Mouse (Mus musculus) midbrain, embryonic 10.5 days (tissue): ENCODE data around the gene Ugt1a7c. TPM values are rescaled to one million over a fixed set of nuclear protein-coding genes. Genes with fewer than 3 reads are reported as not detected.
"Not testable (repeated sequence)": the region's sequence is repeated elsewhere in the genome, so short reads cannot be mapped to it uniquely, and the experiment has no call there.

Experiments used
- DNase-seq: peaks from one replicate; pipeline ENCODE4 v3.0.0-alpha.2; 2017; ENCODE audit warnings: low spot score
- H3K27ac ChIP-seq: fragments of 300-500 bp; sonication (generic); replicated peaks from 2 replicates; pipeline ENCODE4 v1.5.1; 2016; ENCODE audit warnings: mild to moderate bottlenecking
- H3K27me3 ChIP-seq: fragments of 300-500 bp; sonication (generic); 2 replicates; pipeline ENCODE4 v1.6.1; 2016; ENCODE audit warnings: low read depth, mild to moderate bottlenecking; ENCODE audit not compliant: poor library complexity, severe bottlenecking
- H3K36me3 ChIP-seq: fragments of 300-500 bp; sonication (generic); 2 replicates; pipeline ENCODE4 v1.6.1; 2016; ENCODE audit warnings: mild to moderate bottlenecking, moderate library complexity
- H3K4me1 ChIP-seq: fragments of 300-500 bp; sonication (generic); 2 replicates; pipeline ENCODE4 v1.6.1; 2016
- H3K4me3 ChIP-seq: fragments of 300-500 bp; sonication (generic); 2 replicates; pipeline ENCODE4 v1.5.1; 2016; ENCODE audit warnings: mild to moderate bottlenecking, moderate library complexity
- H3K9me3 ChIP-seq: fragments of 300-500 bp; sonication (generic); replicated peaks from 2 replicates; pipeline ENCODE4 v1.6.1; 2016; ENCODE audit warnings: mild to moderate bottlenecking
- WGBS: fragments of 180-500 bp; shearing (Covaris S2); methylation state at CpG from one replicate; pipeline ENCODE4 v1.1.7; 2016; 5-methylcytosine and 5-hydroxymethylcytosine counted together
- polyA plus RNA-seq: library from polyadenylated mRNA; unstranded; fragments of >200 nt; fragmentation: Nextera tagmentation; extraction: Ambion mirVana; gene quantifications from 2 replicates; pipeline ENCODE4 v1.2.1, GENCODE M21; 2016

Ugt1a7c gene
- polyA plus RNA-seq, 1 experiment from 2014 or later = 0.56 TPM

GRCm38 (mm10) chr1:88213061-88213460, 118.2 kb downstream of the Ugt1a7c start:
- H3K27ac ChIP-seq = no peak overlapping the region
- no peaks in the 10 kb centered on the region for H3K27me3 ChIP-seq
- H3K4me3 ChIP-seq = no peak overlapping the region
- peaks cover 3% of the 10 kb centered on the region for H3K9me3 ChIP-seq
- H3K4me1 ChIP-seq = no peaks in the 10 kb centered on the region
- 81% methylated on average over 1 of the region's 1 CpGs for WGBS
- DNase-seq = no peak
- H3K36me3 ChIP-seq = no peaks in the 10 kb centered on the region

- Histone ChIP-seq H3K4me3 (no peak overlapping the region), H3K9me3 (peaks cover 3% of the 10 kb centered on the region), H3K27ac (no peak overlapping the region), H3K36me3 (no peaks in the 10 kb centered on the region), H3K4me1 (no peaks in the 10 kb centered on the region), H3K27me3 (no peaks in the 10 kb centered on the region)
- WGBS = 84% methylated on average over 2 of the region's 2 CpGs
- DNase-seq = peak; percentile 21
These were observed 119.1 kb downstream of the Ugt1a7c start for GRCm38 (mm10) chr1:88213766-88214461.

DNA sequence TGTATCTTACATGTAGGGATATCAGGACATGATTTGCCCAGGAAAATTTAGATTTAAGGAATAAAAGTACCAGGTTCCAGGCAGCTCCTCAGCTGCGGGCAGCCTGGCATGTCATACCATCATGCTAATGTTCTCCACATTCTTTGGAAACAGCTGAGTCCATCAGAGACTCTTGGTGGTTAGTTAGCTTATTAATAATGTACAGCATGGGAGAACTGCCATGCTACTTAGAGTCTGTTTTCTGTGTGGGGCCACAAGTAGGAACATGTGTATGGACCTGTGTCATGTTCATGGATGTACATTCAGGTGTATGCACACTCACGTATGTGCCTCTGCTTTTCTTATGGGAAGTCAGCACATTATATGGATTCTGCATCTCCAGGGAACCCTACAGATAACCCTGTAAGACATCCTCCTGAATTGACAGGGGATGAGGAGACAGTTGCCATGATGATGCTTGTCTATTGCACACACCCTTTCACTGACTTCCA, 119.6 kb downstream of the Ugt1a7c start:
- WGBS = 82% methylated on average over 2 of the region's 2 CpGs
- Histone ChIP-seq H3K4me1 (no peaks in the 10 kb centered on the region), H3K27ac (no peak overlapping the region), H3K36me3 (no peaks in the 10 kb centered on the region), H3K27me3 (no peaks in the 10 kb centered on the region), H3K4me3 (no peak overlapping the region), H3K9me3 (peaks cover 3% of the 10 kb centered on the region)
- peak; percentile 15 for DNase-seq

DNA sequence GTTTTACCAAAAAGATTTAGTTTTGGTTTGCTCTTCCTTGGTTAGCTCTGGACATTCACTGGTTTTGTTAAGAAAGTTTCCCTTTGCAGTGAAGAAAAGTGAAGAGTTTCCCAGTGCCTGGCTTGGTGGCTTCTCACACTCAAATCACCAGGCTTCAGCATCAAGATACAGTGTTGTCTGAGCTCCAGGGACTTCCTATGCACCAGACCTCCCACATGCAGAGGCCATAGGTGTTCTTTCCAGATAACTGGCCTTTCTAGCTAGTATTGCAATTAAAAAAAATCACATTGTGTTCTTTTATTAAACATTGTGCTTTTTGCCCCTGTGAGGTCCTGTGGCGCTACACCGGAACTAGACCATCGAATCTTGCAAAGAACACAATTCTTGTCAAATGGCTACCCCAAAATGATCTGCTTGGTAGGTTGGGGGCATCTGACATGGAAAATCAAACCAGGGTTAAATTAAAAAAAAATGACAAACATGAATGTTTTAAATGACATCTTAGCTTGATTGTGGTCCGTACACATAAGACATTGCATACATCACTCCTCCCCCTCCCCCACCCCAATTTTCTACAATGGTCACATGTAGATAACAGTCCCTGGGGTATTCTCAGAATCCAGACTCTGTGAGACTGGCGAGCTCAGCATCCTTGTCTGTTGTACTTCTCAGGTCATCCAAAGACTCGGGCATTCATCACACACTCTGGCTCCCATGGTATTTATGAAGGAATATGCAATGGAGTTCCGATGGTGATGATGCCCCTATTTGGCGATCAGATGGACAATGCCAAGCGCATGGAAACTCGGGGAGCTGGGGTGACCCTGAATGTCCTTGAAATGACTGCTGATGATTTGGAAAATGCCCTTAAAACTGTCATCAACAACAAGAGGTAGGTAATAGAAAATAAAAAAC, 120.9 kb downstream of the Ugt1a7c start:
- peak; percentile 21 for DNase-seq
- Histone ChIP-seq H3K27me3 (no peaks in the 10 kb centered on the region), H3K36me3 (no peaks in the 10 kb centered on the region), H3K9me3 (no peaks in the 10 kb centered on the region; the same call in 1 of the 2 replicates), H3K4me3 (no peak overlapping the region), H3K4me1 (no peaks in the 10 kb centered on the region), H3K27ac (no peak overlapping the region)
- WGBS = 72% methylated on average over 10 of the region's 10 CpGs

GRCm38 (mm10) chr1:88216551-88216950, 121.7 kb downstream of the Ugt1a7c start:
- Histone ChIP-seq H3K4me3 (no peak overlapping the region), H3K4me1 (no peaks in the 10 kb centered on the region), H3K27me3 (no peaks in the 10 kb centered on the region), H3K36me3 (no peaks in the 10 kb centered on the region), H3K27ac (no peak overlapping the region), H3K9me3 (no peaks in the 10 kb centered on the region; the same call in 1 of the 2 replicates)
- peak; percentile 15 for DNase-seq
- 57% methylated on average over 2 of the region's 2 CpGs for WGBS

DNA sequence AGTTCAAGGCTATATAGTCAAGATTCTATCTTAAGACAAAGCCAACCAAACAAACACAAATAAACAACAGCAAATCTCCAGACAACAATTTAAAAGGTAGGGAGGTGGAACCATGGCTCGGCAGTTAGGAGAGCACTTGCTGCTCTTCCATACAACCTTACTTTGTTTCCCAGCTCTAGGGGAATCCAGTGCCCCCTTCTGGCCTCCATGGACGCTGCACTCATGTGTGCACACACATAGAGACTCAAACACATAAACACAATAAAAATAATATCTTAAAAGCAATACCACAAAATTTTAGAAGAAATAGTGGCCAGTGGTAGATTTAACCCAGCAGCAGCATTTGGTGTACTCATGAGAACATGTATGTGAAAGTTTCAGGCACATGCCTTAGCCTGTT, 122.3 kb downstream of the Ugt1a7c start:
- no peak overlapping the region for H3K27ac ChIP-seq
- H3K9me3 ChIP-seq = no peaks in the 10 kb centered on the region; the same call in 1 of the 2 replicates
- H3K4me3 ChIP-seq = no peak overlapping the region
- DNase-seq = peak; percentile 16
- no peaks in the 10 kb centered on the region for H3K36me3 ChIP-seq
- H3K27me3 ChIP-seq = no peaks in the 10 kb centered on the region
- 68% methylated on average over 2 of the region's 2 CpGs for WGBS
- H3K4me1 ChIP-seq = no peaks in the 10 kb centered on the region

GRCm38 (mm10) chr1:88217576-88217975, 122.7 kb downstream of the Ugt1a7c start:
- no peak for DNase-seq
- Histone ChIP-seq H3K36me3 (no peaks in the 10 kb centered on the region), H3K27ac (no peak overlapping the region), H3K9me3 (no peaks in the 10 kb centered on the region; the same call in 1 of the 2 replicates), H3K27me3 (no peaks in the 10 kb centered on the region), H3K4me3 (no peak overlapping the region), H3K4me1 (no peaks in the 10 kb centered on the region)
- WGBS = 43% methylated on average over 3 of the region's 3 CpGs

GRCm38 (mm10) chr1:88218051-88218450, 123.2 kb downstream of the Ugt1a7c start:
- Histone ChIP-seq H3K27ac (no peak overlapping the region), H3K4me1 (no peaks in the 10 kb centered on the region), H3K36me3 (no peaks in the 10 kb centered on the region), H3K27me3 (no peaks in the 10 kb centered on the region), H3K9me3 (no peaks in the 10 kb centered on the region; the same call in 1 of the 2 replicates), H3K4me3 (no peak overlapping the region)
- WGBS = 76% methylated on average over 9 of the region's 9 CpGs
- peak; percentile 20 for DNase-seq

DNA sequence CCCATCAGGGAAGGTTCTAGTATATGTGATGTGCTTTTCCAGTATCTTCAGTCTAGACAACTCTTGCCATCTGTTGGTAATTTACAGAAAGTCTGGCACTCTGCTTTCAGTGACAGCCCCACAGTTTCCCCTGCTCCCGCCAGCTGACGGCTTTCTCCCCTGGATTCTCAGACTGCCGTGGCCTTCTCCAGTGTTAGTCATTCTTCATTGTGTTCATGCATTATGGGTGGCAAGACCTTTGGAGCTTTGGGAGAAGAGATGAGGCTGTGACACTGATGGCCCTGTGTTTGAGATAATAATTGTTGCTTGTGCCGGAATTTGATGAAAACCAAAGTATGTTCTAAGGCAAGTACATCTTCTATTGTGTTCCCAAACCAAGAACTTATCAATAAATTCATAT, 123.7 kb downstream of the Ugt1a7c start:
- H3K4me3 ChIP-seq = no peak overlapping the region
- 52% methylated on average over 4 of the region's 4 CpGs for WGBS
- no peaks in the 10 kb centered on the region; the same call in 1 of the 2 replicates for H3K9me3 ChIP-seq
- peak; percentile 15 for DNase-seq
- no peaks in the 10 kb centered on the region for H3K27me3 ChIP-seq
- H3K36me3 ChIP-seq = no peaks in the 10 kb centered on the region
- no peaks in the 10 kb centered on the region for H3K4me1 ChIP-seq
- no peak overlapping the region for H3K27ac ChIP-seq

DNA sequence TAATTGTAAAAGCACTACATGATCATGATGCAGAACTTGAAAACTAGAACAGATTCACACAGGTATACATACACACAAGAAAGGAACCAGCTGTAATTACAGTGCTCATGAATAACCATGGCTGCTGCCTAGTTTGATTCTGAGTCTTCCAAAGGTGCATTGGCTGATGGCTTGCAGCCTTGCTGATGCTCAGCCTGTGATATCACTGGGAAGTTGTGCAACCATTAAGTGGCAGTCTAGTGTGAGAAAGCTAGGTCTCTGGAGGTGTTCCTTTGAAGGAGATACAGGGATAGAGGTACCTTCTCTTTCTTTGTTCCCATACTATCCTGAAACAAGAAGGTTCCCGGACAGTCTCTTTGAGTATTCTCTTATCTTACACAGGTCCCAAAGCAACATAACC, 124.2 kb downstream of the Ugt1a7c start:
- Histone ChIP-seq H3K4me3 (no peak overlapping the region), H3K27me3 (no peaks in the 10 kb centered on the region), H3K9me3 (no peaks in the 10 kb centered on the region; the same call in 1 of the 2 replicates), H3K4me1 (no peaks in the 10 kb centered on the region), H3K27ac (no peak overlapping the region), H3K36me3 (no peaks in the 10 kb centered on the region)
- 17% methylated on average over 1 of the region's 1 CpGs for WGBS
- no peak for DNase-seq

- H3K36me3 ChIP-seq = no peaks in the 10 kb centered on the region
- H3K4me3 ChIP-seq = no peak overlapping the region
- no peaks in the 10 kb centered on the region for H3K4me1 ChIP-seq
- peaks cover 2% of the 10 kb centered on the region for H3K9me3 ChIP-seq
- H3K27me3 ChIP-seq = no peaks in the 10 kb centered on the region
- peak; percentile 18 for DNase-seq
- no peak overlapping the region for H3K27ac ChIP-seq
These were observed 125.5 kb downstream of the Ugt1a7c start for GRCm38 (mm10) chr1:88220336-88220735.

- Histone ChIP-seq H3K4me1 (no peaks in the 10 kb centered on the region), H3K27me3 (no peaks in the 10 kb centered on the region), H3K36me3 (no peaks in the 10 kb centered on the region), H3K27ac (no peak overlapping the region), H3K4me3 (no peak overlapping the region), H3K9me3 (peaks cover 21% of the 10 kb centered on the region)
- 57% methylated on average over 2 of the region's 2 CpGs for WGBS
- DNase-seq = no peak
These were observed 127.4 kb downstream of the Ugt1a7c start for GRCm38 (mm10) chr1:88222216-88222615.

DNA sequence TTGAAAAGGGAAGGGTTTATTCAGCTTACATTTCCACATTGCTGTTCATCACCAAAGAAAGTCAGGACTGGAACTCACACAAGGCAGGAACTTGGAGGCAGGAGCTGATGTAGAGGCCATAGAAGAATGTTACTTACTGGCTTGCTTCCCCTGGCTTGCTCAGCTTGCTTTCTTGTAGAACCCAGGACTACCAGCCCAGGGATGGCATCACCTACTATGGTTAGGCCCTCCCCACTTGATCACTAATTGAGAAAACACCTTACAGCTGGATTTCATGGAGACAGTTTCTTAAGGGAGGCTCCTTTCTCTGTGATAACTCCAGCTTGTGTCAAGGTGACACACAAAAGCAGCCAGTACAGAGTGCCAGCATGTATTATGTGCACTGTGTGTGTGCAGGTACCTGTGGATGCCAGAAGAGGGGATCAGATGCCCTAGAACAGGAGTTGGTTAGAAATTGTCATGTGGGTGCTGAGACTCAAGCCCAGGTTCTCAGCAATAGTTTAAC, 128.2 kb downstream of the Ugt1a7c start:
- H3K4me1 ChIP-seq, H3K4me3 ChIP-seq, H3K27ac ChIP-seq, H3K27me3 ChIP-seq, H3K36me3 ChIP-seq: not testable (repeated sequence)
- peaks cover 29% of the 10 kb centered on the region for H3K9me3 ChIP-seq
- peak; percentile 18 for DNase-seq
